17 mouse cellular contexts compared by ENCODE assay signal in genomic region chr4:88956151-88956550, GRCm38 (mm10).
DNase-seq lines count a peak whose midpoint lies in the region; ATAC-seq and TF ChIP-seq lines count a peak whose summit lies in the region.
"Had no signal": no experiment of that assay in that cellular context is flagged by ENCODE, and none has a peak within 500 bp of the region (broad histone marks: within the 10 kb centered on the region; RNA-seq: fewer than 3 reads in every experiment).

No protein-coding gene starts in this region.

- no peaks in the 10 kb centered on the region for H3K27me3 ChIP-seq in heart, embryonic 13.5 days (replicated peaks)
- no peaks in the 10 kb centered on the region for H3K27me3 ChIP-seq in lung, embryonic 16.5 days (ENCODE audit: control insufficient read depth, insufficient read depth, low read depth, low read length)
- H3K27me3 ChIP-seq in myocyte (ENCODE audit: control insufficient read depth, insufficient read depth, insufficient read length), result no peaks in the 10 kb centered on the region
- H3K27me3 ChIP-seq in hindbrain, embryonic 11.5 days (ENCODE audit: control insufficient read depth, insufficient read depth, low read length), result no peaks in the 10 kb centered on the region
- H3K27me3 ChIP-seq: midbrain, embryonic 15.5 days had no signal

- no peak for TF ChIP-seq CTCF in lung, adult 2 months (IDR thresholded peaks at IDR 0.05; ENCODE audit: insufficient read depth, low read length)

- ATAC-seq in heart, embryonic 13.5 days (ENCODE audit: extremely low read depth, insufficient number of reproducible peaks, low FRiP score, low TSS enrichment), result no peak
- ATAC-seq in lung, embryonic 16.5 days (ENCODE audit: low read depth), result no peak
- no peak for ATAC-seq in hindbrain, embryonic 11.5 days (ENCODE audit: low FRiP score)
- ATAC-seq: forebrain, postnatal 0 days; hindbrain, embryonic 16.5 days; intestine, postnatal 0 days; midbrain, embryonic 15.5 days had no signal

- 26% methylated on average over 7 of the region's 7 CpGs for WGBS in heart, embryonic 13.5 days
- WGBS in lung, embryonic 16.5 days, result 16% methylated on average over 7 of the region's 7 CpGs
- WGBS in lung, adult 2 months, result 5% methylated on average over 7 of the region's 7 CpGs
- 46% methylated on average over 7 of the region's 7 CpGs for WGBS in hindbrain, embryonic 11.5 days

- H3K4me3 ChIP-seq in heart, embryonic 13.5 days, result no peak overlapping the region
- no peak overlapping the region for H3K4me3 ChIP-seq in lung, embryonic 16.5 days (ENCODE audit: low read length)
- H3K4me3 ChIP-seq in lung, adult 2 months (replicated peaks; ENCODE audit: extremely low read depth, low read depth, low read length), result no peak overlapping the region
- H3K4me3 ChIP-seq in myocyte, result peak overlapping the region; percentile 22
- no peak overlapping the region for H3K4me3 ChIP-seq in hindbrain, embryonic 11.5 days (ENCODE audit: low read depth, low read length)
- H3K4me3 ChIP-seq: layer of hippocampus, adult 2 months; midbrain, embryonic 15.5 days had no signal

- H3K79me2 ChIP-seq in myocyte (ENCODE audit: control insufficient read depth, insufficient read depth), result peaks cover 10% of the 10 kb centered on the region

- H3K9ac ChIP-seq in heart, embryonic 13.5 days, result no peak overlapping the region
- no peak overlapping the region for H3K9ac ChIP-seq in lung, embryonic 16.5 days (ENCODE audit: low read length)
- H3K9ac ChIP-seq in hindbrain, embryonic 11.5 days (ENCODE audit: low read depth, low read length), result no peak overlapping the region
- H3K9ac ChIP-seq: forebrain, postnatal 0 days; midbrain, embryonic 15.5 days had no signal

- no peak for DNase-seq in heart, postnatal 4 days
- DNase-seq in lung, adult 2 months, result no peak
- peak; percentile 37 for DNase-seq in NIH3T3 (ENCODE audit: low read depth)
- DNase-seq in testis, postnatal 10 days (ENCODE audit: low spot score), result no peak
- DNase-seq in hindbrain, embryonic 11.5 days (ENCODE audit: low spot score), result no peak
- DNase-seq: cerebellum, postnatal 25 days; forebrain, postnatal 0 days; left cerebral cortex, postnatal 4 days; spleen, adult 18-20 months; thymus, postnatal 36 days had no signal

- H3K36me3 ChIP-seq in heart, embryonic 13.5 days, result no peaks in the 10 kb centered on the region
- no peaks in the 10 kb centered on the region for H3K36me3 ChIP-seq in lung, embryonic 16.5 days (ENCODE audit: control insufficient read depth, insufficient read depth, low read length)
- no peaks in the 10 kb centered on the region for H3K36me3 ChIP-seq in myocyte (ENCODE audit: control insufficient read depth, insufficient read depth)
- no peaks in the 10 kb centered on the region for H3K36me3 ChIP-seq in hindbrain, embryonic 11.5 days (ENCODE audit: control insufficient read depth, insufficient read depth, low read length)
- H3K36me3 ChIP-seq: midbrain, embryonic 15.5 days had no signal

- H3K27ac ChIP-seq in heart, embryonic 13.5 days (replicated peaks), result no peak overlapping the region
- H3K27ac ChIP-seq in lung, embryonic 16.5 days (ENCODE audit: low read length), result no peak overlapping the region
- H3K27ac ChIP-seq in hindbrain, embryonic 11.5 days (ENCODE audit: low read depth, low read length), result no peak overlapping the region
- H3K27ac ChIP-seq: layer of hippocampus, adult 2 months; midbrain, embryonic 15.5 days had no signal

- H3K4me1 ChIP-seq in heart, embryonic 13.5 days, result peaks cover 11% of the 10 kb centered on the region
- H3K4me1 ChIP-seq in lung, embryonic 16.5 days (replicated peaks; ENCODE audit: control insufficient read depth, insufficient read depth, low read length), result 0 out of 2 replicates have a peak, but pooled peaks cover 2% of the 10 kb centered on the region
- no peaks in the 10 kb centered on the region for H3K4me1 ChIP-seq in lung, adult 2 months (ENCODE audit: control insufficient read depth, insufficient read depth, low read length)
- H3K4me1 ChIP-seq in hindbrain, embryonic 11.5 days (replicated peaks; ENCODE audit: control insufficient read depth, insufficient read depth, low read length), result no peaks in the 10 kb centered on the region
- H3K4me1 ChIP-seq: midbrain, embryonic 15.5 days had no signal

- peak overlapping the region; percentile 31; the same call in 1 of the 2 replicates for H3K4me2 ChIP-seq in heart, embryonic 13.5 days
- H3K4me2 ChIP-seq in lung, embryonic 16.5 days (ENCODE audit: low read depth, low read length), result peak overlapping the region; percentile 34
- H3K4me2 ChIP-seq in myocyte (ENCODE audit: low read depth), result peak overlapping the region; percentile 97
- H3K4me2 ChIP-seq in hindbrain, embryonic 11.5 days (replicated peaks; ENCODE audit: low read depth, low read length), result no peak overlapping the region
- H3K4me2 ChIP-seq: midbrain, embryonic 15.5 days had no signal

- TF ChIP-seq POLR2A in lung, adult 2 months (IDR thresholded peaks at IDR 0.05; ENCODE audit: borderline replicate concordance, extremely low read depth, low read depth, low read length), result no peak
- no peak for TF ChIP-seq POLR2A in myocyte (IDR thresholded peaks at IDR 0.05; ENCODE audit: insufficient read length, low read depth)

- no peaks in the 10 kb centered on the region for H3K9me3 ChIP-seq in heart, embryonic 13.5 days
- no peaks in the 10 kb centered on the region for H3K9me3 ChIP-seq in lung, embryonic 16.5 days (ENCODE audit: control insufficient read depth, low read length)
- no peaks in the 10 kb centered on the region for H3K9me3 ChIP-seq in hindbrain, embryonic 11.5 days (ENCODE audit: control insufficient read depth, low read length)
- H3K9me3 ChIP-seq: midbrain, embryonic 15.5 days had no signal

- no peak overlapping the region for H3ac ChIP-seq in myocyte (ENCODE audit: control insufficient read depth, insufficient read length)

TF ChIP-seq in myocyte, 11 proteins besides CTCF, POLR2A, EP300 and RAD21:
- TF ChIP-seq SRF (IDR thresholded peaks at IDR 0.05; ENCODE audit: control insufficient read depth, insufficient read length, low read depth), result no peak
- no peak for TF ChIP-seq MYOG (IDR thresholded peaks at IDR 0.05; ENCODE audit: control insufficient read depth in 1 of 3, insufficient read depth in 1 of 3, insufficient read length in 2 of 3, low read depth in 2 of 3)
- TF ChIP-seq E2F4 (IDR thresholded peaks at IDR 0.05; ENCODE audit: insufficient read depth), result no peak
- no peak for TF ChIP-seq MYOD1 (IDR thresholded peaks at IDR 0.05; ENCODE audit: control insufficient read depth in 1 of 3, insufficient read length in 2 of 3, low read depth in 2 of 3)
- no peak for TF ChIP-seq CEBPB (IDR thresholded peaks at IDR 0.05; ENCODE audit: insufficient read depth, poor library complexity, severe bottlenecking)
- no peak for TF ChIP-seq MAX (IDR thresholded peaks at IDR 0.05; ENCODE audit: low read depth)
- no peak for TF ChIP-seq REST (IDR thresholded peaks at IDR 0.05; ENCODE audit: insufficient read depth, insufficient read length)
- TF ChIP-seq POLR2AphosphoS2 (IDR thresholded peaks at IDR 0.05; ENCODE audit: insufficient read length, low read depth), result no peak
- TF ChIP-seq TCF3 (IDR thresholded peaks at IDR 0.05; ENCODE audit: insufficient read length, low read depth), result no peak
- TF ChIP-seq TCF12 (IDR thresholded peaks at IDR 0.05; ENCODE audit: insufficient read depth, poor library complexity, severe bottlenecking), result no peak
- no peak for TF ChIP-seq USF1 (IDR thresholded peaks at IDR 0.05; ENCODE audit: low read depth)
